Mouse (Mus musculus): ENCODE data around the gene Timmdc1. TPM values are rescaled to one million over a fixed set of nuclear protein-coding genes. Genes with fewer than 3 reads are reported as not detected.

Timmdc1 gene
- polyA plus RNA-seq (2012; rRNA removed) = 10.0 and 12.9 TPM in 2 replicates

- WGBS = under 1% methylated on average over 73 of the region's 73 CpGs
- H3K4me1 ChIP-seq (ENCODE audit: control insufficient read depth, insufficient read depth, low read length) = peaks cover 6% of the 10 kb centered on the region
- peak; percentile 93 for DNase-seq
- peak within 1 kb of the TSS; percentile 98 for H3K4me3 ChIP-seq (replicated peaks; ENCODE audit: extremely low read depth, low read depth, low read length)
- TF ChIP-seq POLR2A (IDR thresholded peaks at IDR 0.05; ENCODE audit: borderline replicate concordance, extremely low read depth, low read depth, low read length) (peak; percentile 92; the same call in 1 of the 2 replicates), CTCF (IDR thresholded peaks at IDR 0.05; ENCODE audit: insufficient read depth, low read length) (no peak)
Observed at GRCm38 (mm10) chr16:38522129-38523084, at the start of gene Timmdc1. TSS of gene Timmdc1 (minus strand) at chr16:38522663.

GRCm38 (mm10) chr16:38571481-38571880 is 49.0 kb upstream of the Timmdc1 start:
- Histone ChIP-seq H3K4me1 (ENCODE audit: control insufficient read depth, insufficient read depth, low read length) (no peaks in the 10 kb centered on the region), H3K4me3 (replicated peaks; ENCODE audit: extremely low read depth, low read depth, low read length) (no peak overlapping the region)
- TF ChIP-seq CTCF (IDR thresholded peaks at IDR 0.05; ENCODE audit: insufficient read depth, low read length) (no peak), POLR2A (IDR thresholded peaks at IDR 0.05; ENCODE audit: borderline replicate concordance, extremely low read depth, low read depth, low read length) (no peak)
- WGBS = 87% methylated on average over 3 of the region's 3 CpGs
- DNase-seq = no peak

GRCm38 (mm10) chr16:38568192-38568591 is 45.7 kb upstream of the Timmdc1 start:
- no peak for TF ChIP-seq POLR2A (IDR thresholded peaks at IDR 0.05; ENCODE audit: borderline replicate concordance, extremely low read depth, low read depth, low read length)
- no peak for TF ChIP-seq CTCF (IDR thresholded peaks at IDR 0.05; ENCODE audit: insufficient read depth, low read length)
- H3K4me1 ChIP-seq (ENCODE audit: control insufficient read depth, insufficient read depth, low read length) = no peaks in the 10 kb centered on the region
- H3K4me3 ChIP-seq (replicated peaks; ENCODE audit: extremely low read depth, low read depth, low read length) = no peak overlapping the region
- no peak for DNase-seq
- WGBS = 96% methylated on average over 5 of the region's 5 CpGs

- DNase-seq = no peak
- TF ChIP-seq CTCF (IDR thresholded peaks at IDR 0.05; ENCODE audit: insufficient read depth, low read length) (no peak), POLR2A (IDR thresholded peaks at IDR 0.05; ENCODE audit: borderline replicate concordance, extremely low read depth, low read depth, low read length) (no peak)
- Histone ChIP-seq H3K4me3 (replicated peaks; ENCODE audit: extremely low read depth, low read depth, low read length) (no peak overlapping the region), H3K4me1 (ENCODE audit: control insufficient read depth, insufficient read depth, low read length) (no peaks in the 10 kb centered on the region; the same call in 1 of the 2 replicates)
- 17% methylated on average over 10 of the region's 10 CpGs for WGBS
Observed at GRCm38 (mm10) chr16:38563516-38563915, 41.1 kb upstream of the Timmdc1 start.

GRCm38 (mm10) chr16:38562968-38563327 is 40.5 kb upstream of the Timmdc1 start:
- no peak for DNase-seq
- WGBS = under 1% methylated on average over 25 of the region's 25 CpGs
- H3K4me1 ChIP-seq (ENCODE audit: control insufficient read depth, insufficient read depth, low read length) = no peaks in the 10 kb centered on the region; the same call in 1 of the 2 replicates
- TF ChIP-seq POLR2A (IDR thresholded peaks at IDR 0.05; ENCODE audit: borderline replicate concordance, extremely low read depth, low read depth, low read length) (no peak), CTCF (IDR thresholded peaks at IDR 0.05; ENCODE audit: insufficient read depth, low read length) (no peak)
- H3K4me3 ChIP-seq (replicated peaks; ENCODE audit: extremely low read depth, low read depth, low read length) = peak overlapping the region; percentile 100

- 6% methylated on average over 37 of the region's 37 CpGs for WGBS
- Histone ChIP-seq H3K4me1 (ENCODE audit: control insufficient read depth, insufficient read depth, low read length) (no peaks in the 10 kb centered on the region; the same call in 1 of the 2 replicates), H3K4me3 (replicated peaks; ENCODE audit: extremely low read depth, low read depth, low read length) (peak overlapping the region; percentile 100)
- peak; percentile 95 for DNase-seq
- TF ChIP-seq POLR2A (IDR thresholded peaks at IDR 0.05; ENCODE audit: borderline replicate concordance, extremely low read depth, low read depth, low read length) (peak; percentile 98; the same call in 1 of the 2 replicates), CTCF (IDR thresholded peaks at IDR 0.05; ENCODE audit: insufficient read depth, low read length) (no peak)
Observed at GRCm38 (mm10) chr16:38562131-38562967, 39.9 kb upstream of the Timmdc1 start.

- no peak for TF ChIP-seq POLR2A (IDR thresholded peaks at IDR 0.05; ENCODE audit: borderline replicate concordance, extremely low read depth, low read depth, low read length)
- no peak for TF ChIP-seq CTCF (IDR thresholded peaks at IDR 0.05; ENCODE audit: insufficient read depth, low read length)
- DNase-seq = no peak
- Histone ChIP-seq H3K4me3 (replicated peaks; ENCODE audit: extremely low read depth, low read depth, low read length) (no peak within 1 kb of the TSS), H3K4me1 (ENCODE audit: control insufficient read depth, insufficient read depth, low read length) (no peaks in the 10 kb centered on the region; the same call in 1 of the 2 replicates)
- WGBS = 86% methylated on average over 3 of the region's 3 CpGs
Observed at GRCm38 (mm10) chr16:38558221-38558748, 35.8 kb upstream of the Timmdc1 start, which contains the start of gene Tmem39a. TSS of gene Tmem39a (plus strand) at chr16:38558698.

GRCm38 (mm10) chr16:38555988-38556387 is 33.5 kb upstream of the Timmdc1 start:
- no peak for DNase-seq
- Histone ChIP-seq H3K4me3 (replicated peaks; ENCODE audit: extremely low read depth, low read depth, low read length) (no peak overlapping the region), H3K4me1 (ENCODE audit: control insufficient read depth, insufficient read depth, low read length) (no peaks in the 10 kb centered on the region)
- TF ChIP-seq CTCF (IDR thresholded peaks at IDR 0.05; ENCODE audit: insufficient read depth, low read length) (no peak), POLR2A (IDR thresholded peaks at IDR 0.05; ENCODE audit: borderline replicate concordance, extremely low read depth, low read depth, low read length) (no peak)
- WGBS = 78% methylated on average over 3 of the region's 3 CpGs

All from lung, adult 2 months (tissue).